Mouse (Mus musculus) CH12.LX (cell line): ENCODE measurements around the gene Cisd3.

Source experiments
- CTCF ChIP-seq, 2 experiments: IDR thresholded peaks in 1 of 2; conservative IDR thresholded peaks in 1 of 2; 2 replicates each; pipeline ENCODE4 v1.5.1; 2011 to 2012; ENCODE audit warnings: low read depth in 2 of 2, low read length in 2 of 2, improper control_type of control experiment in 1 of 2, inconsistent platforms in 1 of 2, mild to moderate bottlenecking in 1 of 2, moderate library complexity in 1 of 2
- E2F4 ChIP-seq: IDR thresholded peaks from 2 replicates; pipeline ENCODE4 v1.6.1; 2011; ENCODE audit warnings: low read depth, low read length, improper control_type of control experiment; ENCODE audit not compliant: insufficient replicate concordance
- EP300 ChIP-seq: IDR thresholded peaks from 2 replicates; pipeline ENCODE4 v1.6.1; 2011; ENCODE audit warnings: low read length, improper control_type of control experiment
- MAFK ChIP-seq: IDR thresholded peaks from 2 replicates; pipeline ENCODE4 v1.6.1; 2011; ENCODE audit warnings: low read length, improper control_type of control experiment; ENCODE audit not compliant: insufficient replicate concordance
- MAX ChIP-seq: IDR thresholded peaks from 2 replicates; pipeline ENCODE4 v1.6.1; 2011; ENCODE audit warnings: low read length, improper control_type of control experiment
- PAX5 ChIP-seq: IDR thresholded peaks from 2 replicates; pipeline ENCODE4 v1.6.1; 2012; ENCODE audit warnings: low read length, inconsistent platforms, mixed read lengths
- POLR2A ChIP-seq: IDR thresholded peaks from 2 replicates; pipeline ENCODE4 v1.6.1; 2011; ENCODE audit warnings: low read depth, mild to moderate bottlenecking, improper control_type of control experiment, low read length
- RAD21 ChIP-seq: IDR thresholded peaks from 2 replicates; pipeline ENCODE4 v1.6.1; 2011; ENCODE audit warnings: low read depth, mild to moderate bottlenecking, low read length, improper control_type of control experiment, moderate library complexity
- UBTF ChIP-seq: IDR thresholded peaks from 2 replicates; pipeline ENCODE4 v1.6.1; 2012; ENCODE audit warnings: low read depth, mild to moderate bottlenecking, inconsistent platforms, low read length, improper control_type of control experiment, moderate library complexity
- ZMIZ1 ChIP-seq: IDR thresholded peaks from 2 replicates; pipeline ENCODE4 v1.6.1; 2012; ENCODE audit warnings: low read depth, mild to moderate bottlenecking, inconsistent platforms, low read length, improper control_type of control experiment

DNA sequence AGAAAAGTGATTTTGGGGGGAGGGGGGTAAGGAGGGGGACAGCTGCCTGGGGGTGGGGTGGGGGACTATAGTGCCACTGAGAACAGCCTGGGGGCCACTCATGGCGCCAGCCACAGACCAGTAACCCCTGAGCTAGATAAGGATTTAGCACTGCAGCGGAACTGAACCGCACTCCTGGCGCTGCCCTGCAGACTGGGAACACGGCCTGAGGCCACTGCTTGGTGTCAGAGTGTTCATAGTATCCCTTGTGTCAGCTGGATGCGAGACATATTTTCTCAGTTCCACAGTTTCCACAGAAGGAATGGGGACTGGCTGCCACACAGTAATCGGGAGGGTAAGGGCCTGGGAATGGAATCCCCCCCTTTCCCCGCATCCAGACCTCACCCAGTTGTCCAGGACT, 30.4 kb downstream of the Cisd3 start:
- TF ChIP-seq MAX (no peak), CTCF (conservative IDR thresholded peaks at IDR 0.05 in 1 of 2, IDR thresholded peaks at IDR 0.05 in 1 of 2; ENCODE audit: low read depth in 2 of 2, low read length in 2 of 2) (no peak), ZMIZ1 (no peak), UBTF (no peak), E2F4 (no peak), RAD21 (no peak), EP300 (no peak), POLR2A (no peak), PAX5 (no peak), MAFK (no peak)
